Mouse (Mus musculus) neural tube, embryonic 10.5 days (tissue): Measurements from ENCODE around the gene Zfp580.

Source experiments
- DNase-seq: peaks from one replicate; pipeline ENCODE4 v3.0.0-alpha.2; 2017; ENCODE audit warnings: low spot score; ENCODE audit errors: extremely low spot score

The Zfp580 gene

GRCm38 (mm10) chr7:5033818-5034217, 17.5 kb upstream of the Zfp580 start, which contains the start of gene 4632433K11Rik:
4632433K11Rik (plus strand) TSS chr7:5034118.
- DNase-seq = no peak

- DNase-seq = no peak
These were observed 15.7 kb upstream of the Zfp580 start for GRCm38 (mm10) chr7:5035628-5036027.

- DNase-seq = no peak
These were observed 15.2 kb upstream of the Zfp580 start for GRCm38 (mm10) chr7:5036136-5036535.

- DNase-seq = no peak
These were observed 14.3 kb upstream of the Zfp580 start for GRCm38 (mm10) chr7:5037026-5037425.

GRCm38 (mm10) chr7:5037467-5037866, 13.9 kb upstream of the Zfp580 start:
- DNase-seq = no peak

- DNase-seq = peak; percentile 94
These were observed 13.1 kb upstream of the Zfp580 start, which contains the start of gene Zfp784 for GRCm38 (mm10) chr7:5038109-5038732. Zfp784 (minus strand) TSS chr7:5038446.

- DNase-seq = no peak
These were observed 12.4 kb upstream of the Zfp580 start for GRCm38 (mm10) chr7:5038940-5039339.

GRCm38 (mm10) chr7:5044981-5045380, 6.4 kb upstream of the Zfp580 start:
- DNase-seq = no peak

- no peak for DNase-seq
These were observed 5.2 kb upstream of the Zfp580 start for GRCm38 (mm10) chr7:5046112-5046511.

- DNase-seq = no peak
These were observed 4.0 kb upstream of the Zfp580 start for GRCm38 (mm10) chr7:5047313-5047712.

- DNase-seq = no peak
These were observed 1.1 kb downstream of the Zfp580 start for GRCm38 (mm10) chr7:5052438-5052837.

GRCm38 (mm10) chr7:5052931-5053343, 1.6 kb downstream of the Zfp580 start:
- no peak for DNase-seq

GRCm38 (mm10) chr7:5053456-5054179, 2.3 kb downstream of the Zfp580 start:
- DNase-seq = peak; percentile 53

- peak; percentile 40 for DNase-seq
These were observed 5.4 kb downstream of the Zfp580 start for GRCm38 (mm10) chr7:5056651-5057263.

- DNase-seq = no peak
These were observed 6.0 kb downstream of the Zfp580 start for GRCm38 (mm10) chr7:5057381-5057780.

- DNase-seq = peak; percentile 31
These were observed 6.5 kb downstream of the Zfp580 start for GRCm38 (mm10) chr7:5057804-5058203.

GRCm38 (mm10) chr7:5058631-5059030, 7.3 kb downstream of the Zfp580 start:
- no peak for DNase-seq

- no peak for DNase-seq
These were observed 8.1 kb downstream of the Zfp580 start for GRCm38 (mm10) chr7:5059421-5059820.

- peak; percentile 81 for DNase-seq
These were observed 8.9 kb downstream of the Zfp580 start for GRCm38 (mm10) chr7:5060239-5060731.

- DNase-seq = peak; percentile 97
These were observed 9.8 kb downstream of the Zfp580 start for GRCm38 (mm10) chr7:5060944-5061773.

GRCm38 (mm10) chr7:5061774-5062359, 10.5 kb downstream of the Zfp580 start, which contains the start of gene U2af2:
U2af2 (plus strand) TSS chr7:5062143.
- DNase-seq = peak; percentile 94
